ENCODE assay signal across 9 mouse cellular contexts in genomic region chr15:80051092-80051761, GRCm38 (mm10). TPM values are rescaled to one million over a fixed set of nuclear protein-coding genes. Genes with fewer than 3 reads are reported as not detected.
DNase-seq lines count a peak whose midpoint lies in the region; ATAC-seq lines count a peak whose summit lies in the region.
"Had no signal": no experiment of that assay in that cellular context is flagged by ENCODE, and none has a peak within 500 bp of the region (broad histone marks: within the 10 kb centered on the region; RNA-seq: fewer than 3 reads in every experiment).

No protein-coding gene starts in this region.

- no peaks in the 10 kb centered on the region for H3K27me3 ChIP-seq in kidney, embryonic 16.5 days (ENCODE audit: insufficient read depth, low read length)
- no peaks in the 10 kb centered on the region for H3K27me3 ChIP-seq in embryonic facial prominence, embryonic 14.5 days (replicated peaks; ENCODE audit: control insufficient read depth, insufficient read depth, low read length)
- no peaks in the 10 kb centered on the region for H3K27me3 ChIP-seq in heart, embryonic 15.5 days
- no peaks in the 10 kb centered on the region; the same call in 1 of the 2 replicates for H3K27me3 ChIP-seq in midbrain, embryonic 14.5 days (ENCODE audit: control insufficient read depth, insufficient read depth, low read length)

- no peak for ATAC-seq in kidney, embryonic 16.5 days (ENCODE audit: low FRiP score, low TSS enrichment)
- no peak for ATAC-seq in embryonic facial prominence, embryonic 14.5 days (ENCODE audit: low read depth)
- ATAC-seq in heart, embryonic 15.5 days (replicated peaks; ENCODE audit: insufficient number of reproducible peaks, insufficient read depth, low FRiP score, low read depth): peak; percentile 38; the same call in 1 of the 2 replicates
- ATAC-seq in midbrain, embryonic 14.5 days (ENCODE audit: low FRiP score, low TSS enrichment): no peak
- ATAC-seq: liver, postnatal 0 days had no signal

- no peaks in the 10 kb centered on the region for H3K36me3 ChIP-seq in kidney, embryonic 16.5 days (ENCODE audit: insufficient read depth, low read length)
- H3K36me3 ChIP-seq in embryonic facial prominence, embryonic 14.5 days (ENCODE audit: control insufficient read depth, insufficient read depth, low read length): no peaks in the 10 kb centered on the region
- H3K36me3 ChIP-seq in heart, embryonic 15.5 days: no peaks in the 10 kb centered on the region
- H3K36me3 ChIP-seq in midbrain, embryonic 14.5 days (ENCODE audit: control insufficient read depth, insufficient read depth, low read length): no peaks in the 10 kb centered on the region

- no peak for DNase-seq in kidney, adult 9 months
- no peak for DNase-seq in embryonic facial prominence, embryonic 14.5 days (ENCODE audit: low spot score)
- DNase-seq in lung, postnatal 25 days (ENCODE audit: low spot score): peak; percentile 42
- no peak for DNase-seq in midbrain, embryonic 14.5 days
- DNase-seq in right cerebral cortex, postnatal 10 days (ENCODE audit: low spot score in 2 of 2): no peak
- DNase-seq: liver, postnatal 0 days; retina, postnatal 1 day had no signal

- H3K27ac ChIP-seq in kidney, embryonic 16.5 days (ENCODE audit: low read length): peak overlapping the region; percentile 55; the same call in 1 of the 2 replicates
- H3K27ac ChIP-seq in embryonic facial prominence, embryonic 14.5 days (replicated peaks; ENCODE audit: low read depth, low read length): 0 out of 2 replicates have a peak overlapping the region, but pooled peaks have one; percentile 23
- peak overlapping the region; percentile 59 for H3K27ac ChIP-seq in heart, embryonic 15.5 days
- no peak overlapping the region for H3K27ac ChIP-seq in midbrain, embryonic 14.5 days (replicated peaks; ENCODE audit: low read depth, low read length)

- H3K9ac ChIP-seq in kidney, embryonic 16.5 days (replicated peaks; ENCODE audit: low read length): 0 out of 2 replicates have a peak overlapping the region, but pooled peaks have one; percentile 6
- H3K9ac ChIP-seq in embryonic facial prominence, embryonic 14.5 days (ENCODE audit: low read depth, low read length): no peak overlapping the region
- H3K9ac ChIP-seq in heart, embryonic 15.5 days: no peak overlapping the region
- H3K9ac ChIP-seq in midbrain, embryonic 14.5 days (replicated peaks; ENCODE audit: low read length): no peak overlapping the region
- H3K9ac ChIP-seq: liver, postnatal 0 days had no signal

- no peaks in the 10 kb centered on the region for H3K9me3 ChIP-seq in kidney, embryonic 16.5 days (ENCODE audit: low read length)
- no peaks in the 10 kb centered on the region for H3K9me3 ChIP-seq in embryonic facial prominence, embryonic 14.5 days (ENCODE audit: control insufficient read depth, low read length)
- H3K9me3 ChIP-seq in heart, embryonic 15.5 days (replicated peaks): no peaks in the 10 kb centered on the region
- no peaks in the 10 kb centered on the region for H3K9me3 ChIP-seq in midbrain, embryonic 14.5 days (ENCODE audit: control insufficient read depth, low read length)

- peaks cover 5% of the 10 kb centered on the region; the same call in 1 of the 2 replicates for H3K4me1 ChIP-seq in kidney, embryonic 16.5 days (ENCODE audit: insufficient read depth, low read length)
- no peaks in the 10 kb centered on the region for H3K4me1 ChIP-seq in embryonic facial prominence, embryonic 14.5 days (ENCODE audit: control insufficient read depth, insufficient read depth, low read length)
- H3K4me1 ChIP-seq in heart, embryonic 15.5 days (replicated peaks): peaks cover 22% of the 10 kb centered on the region
- H3K4me1 ChIP-seq in midbrain, embryonic 14.5 days (ENCODE audit: control insufficient read depth, insufficient read depth, low read length): no peaks in the 10 kb centered on the region

- no peak overlapping the region for H3K4me2 ChIP-seq in kidney, embryonic 16.5 days (replicated peaks; ENCODE audit: low read depth, low read length)
- H3K4me2 ChIP-seq in embryonic facial prominence, embryonic 14.5 days (ENCODE audit: low read depth, low read length): no peak overlapping the region
- no peak overlapping the region for H3K4me2 ChIP-seq in heart, embryonic 15.5 days
- no peak overlapping the region for H3K4me2 ChIP-seq in midbrain, embryonic 14.5 days (ENCODE audit: low read length)

- 63% methylated on average over 19 of the region's 19 CpGs for WGBS in kidney, embryonic 16.5 days
- 73% methylated on average over 19 of the region's 19 CpGs for WGBS in embryonic facial prominence, embryonic 14.5 days
- 71% methylated on average over 19 of the region's 19 CpGs for WGBS in heart, embryonic 15.5 days
- 81% methylated on average over 19 of the region's 19 CpGs for WGBS in midbrain, embryonic 14.5 days

- H3K4me3 ChIP-seq in kidney, embryonic 16.5 days (ENCODE audit: low read length): no peak overlapping the region
- H3K4me3 ChIP-seq in embryonic facial prominence, embryonic 14.5 days (ENCODE audit: low read depth, low read length): no peak overlapping the region
- no peak overlapping the region for H3K4me3 ChIP-seq in heart, embryonic 15.5 days
- H3K4me3 ChIP-seq in midbrain, embryonic 14.5 days (replicated peaks; ENCODE audit: low read depth, low read length): no peak overlapping the region

RNA-seq across cellular contexts. Expression of gene Pdgfb, which starts 36.5 kb away (rescaled TPM):
- polyA plus RNA-seq in kidney, embryonic 16.5 days (2015; fragmentation: Nextera tagmentation; extraction: Ambion mirVana): 4.3 and 6.2 TPM in 2 replicates
- polyA plus RNA-seq in embryonic facial prominence, embryonic 14.5 days (2014; fragmentation: Nextera tagmentation; extraction: Ambion mirVana): 6.1 and 6.7 TPM in 2 replicates
- 3.7 and 4.0 TPM in 2 replicates for polyA plus RNA-seq in heart, embryonic 15.5 days (2015; fragmentation: Nextera tagmentation; extraction: Ambion mirVana)
- polyA plus RNA-seq in midbrain, embryonic 14.5 days (2014; fragmentation: Nextera tagmentation; extraction: Ambion mirVana): 4.7 and 5.1 TPM in 2 replicates

RNA-seq across cellular contexts. Expression of gene Syngr1, which starts 39.9 kb away (rescaled TPM):
- 14.3 and 16.0 TPM in 2 replicates for polyA plus RNA-seq in kidney, embryonic 16.5 days (2015; fragmentation: Nextera tagmentation; extraction: Ambion mirVana)
- 10.3 and 10.5 TPM in 2 replicates for polyA plus RNA-seq in embryonic facial prominence, embryonic 14.5 days (2014; fragmentation: Nextera tagmentation; extraction: Ambion mirVana)
- 38.0 and 42.9 TPM in 2 replicates for polyA plus RNA-seq in heart, embryonic 15.5 days (2015; fragmentation: Nextera tagmentation; extraction: Ambion mirVana)
- polyA plus RNA-seq in midbrain, embryonic 14.5 days (2014; fragmentation: Nextera tagmentation; extraction: Ambion mirVana): 26.3 and 39.4 TPM in 2 replicates

RNA-seq across cellular contexts. Expression of gene Rpl3, which starts 40.4 kb away (rescaled TPM):
- 981 and 1,131 TPM in 2 replicates for polyA plus RNA-seq in kidney, embryonic 16.5 days (2015; fragmentation: Nextera tagmentation; extraction: Ambion mirVana)
- polyA plus RNA-seq in embryonic facial prominence, embryonic 14.5 days (2014; fragmentation: Nextera tagmentation; extraction: Ambion mirVana): 1,242 and 1,346 TPM in 2 replicates
- polyA plus RNA-seq in heart, embryonic 15.5 days (2015; fragmentation: Nextera tagmentation; extraction: Ambion mirVana): 565 and 609 TPM in 2 replicates
- 681 and 724 TPM in 2 replicates for polyA plus RNA-seq in midbrain, embryonic 14.5 days (2014; fragmentation: Nextera tagmentation; extraction: Ambion mirVana)
